Mouse (Mus musculus) forebrain, embryonic 12.5 days (tissue): ENCODE measurements at regions not wholly inside any gene's neighbourhood (a gene's known extent, or its start where the extent isn't known, plus 50 kb on each side); places are given as distances from the start of the nearest gene placed in this dataset.

Source experiments
- ATAC-seq: fragments of 200-750 bp; cut with Nextera tagmentation; 2 replicates; pipeline ENCODE4 v1.8.0; 2017; ENCODE audit warnings: moderate TSS enrichment; ENCODE audit not compliant: low FRiP score
- H3K27ac ChIP-seq: fragments of 300-500 bp; sonication (generic); 2 replicates; pipeline ENCODE4 v1.5.1; 2016; ENCODE audit warnings: mild to moderate bottlenecking
- H3K27me3 ChIP-seq: fragments of 300-500 bp; sonication (generic); 2 replicates; pipeline ENCODE4 v1.6.1; 2016; ENCODE audit warnings: mild to moderate bottlenecking
- H3K36me3 ChIP-seq: fragments of 300-500 bp; sonication (generic); replicated peaks from 2 replicates; pipeline ENCODE4 v1.6.1; 2016; ENCODE audit warnings: mild to moderate bottlenecking
- H3K4me1 ChIP-seq: fragments of 300-500 bp; sonication (generic); 2 replicates; pipeline ENCODE4 v1.6.1; 2016
- H3K4me2 ChIP-seq: fragments of 300-500 bp; sonication (generic); 2 replicates; pipeline ENCODE4 v1.6.1; 2016; ENCODE audit warnings: mild to moderate bottlenecking, moderate library complexity
- H3K4me3 ChIP-seq: fragments of 300-500 bp; sonication (generic); replicated peaks from 2 replicates; pipeline ENCODE4 v1.5.1; 2016; ENCODE audit warnings: mild to moderate bottlenecking
- H3K9ac ChIP-seq: fragments of 300-500 bp; sonication (generic); 2 replicates; pipeline ENCODE4 v1.6.1; 2016; ENCODE audit warnings: mild to moderate bottlenecking
- H3K9me3 ChIP-seq: fragments of 300-500 bp; sonication (generic); 2 replicates; pipeline ENCODE4 v1.6.1; 2016
- WGBS: fragments of 180-500 bp; shearing (Covaris S2); methylation state at CpG from one replicate; pipeline ENCODE4 v1.1.7; 2016; 5-methylcytosine and 5-hydroxymethylcytosine counted together

GRCm38 (mm10) chr17:80800877-80801276 is 72.6 kb upstream of the Map4k3 start:
- H3K9ac ChIP-seq = no peak overlapping the region
- WGBS = 86% methylated on average over 13 of the region's 13 CpGs
- H3K4me1 ChIP-seq = peaks cover 13% of the 10 kb centered on the region
- ATAC-seq = no peak
- no peak overlapping the region for H3K4me2 ChIP-seq
- no peak overlapping the region for H3K4me3 ChIP-seq
- no peaks in the 10 kb centered on the region for H3K9me3 ChIP-seq
- H3K27me3 ChIP-seq = no peaks in the 10 kb centered on the region
- peak overlapping the region; percentile 31; the same call in 1 of the 2 replicates for H3K27ac ChIP-seq
- no peaks in the 10 kb centered on the region for H3K36me3 ChIP-seq

DNA sequence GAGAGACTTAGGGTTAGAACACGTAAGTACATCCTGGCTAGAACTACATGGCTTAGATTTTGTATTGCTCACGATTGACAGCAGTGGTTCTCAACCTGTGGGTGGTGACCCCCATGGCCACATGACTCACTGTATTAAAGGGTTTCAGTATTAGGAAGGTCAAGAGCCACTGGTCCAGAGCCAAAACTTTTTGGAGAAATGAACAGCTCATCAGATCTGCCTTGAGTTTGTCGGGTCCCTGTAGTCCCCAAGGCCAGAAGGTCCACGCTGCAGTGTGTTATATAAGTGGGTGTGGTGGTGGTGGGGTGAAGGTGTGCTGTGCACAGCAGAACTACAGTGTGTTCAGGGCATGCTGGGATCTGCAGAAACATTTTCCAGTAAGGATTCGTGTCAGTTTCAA is 72.2 kb upstream of the Map4k3 start:
- Histone ChIP-seq H3K4me3 (no peak overlapping the region), H3K27ac (no peak overlapping the region), H3K9ac (no peak overlapping the region), H3K36me3 (no peaks in the 10 kb centered on the region), H3K9me3 (no peaks in the 10 kb centered on the region), H3K27me3 (no peaks in the 10 kb centered on the region), H3K4me1 (peaks cover 13% of the 10 kb centered on the region), H3K4me2 (no peak overlapping the region)
- no peak for ATAC-seq
- WGBS = 89% methylated on average over 5 of the region's 5 CpGs

- peaks cover 15% of the 10 kb centered on the region for H3K4me1 ChIP-seq
- no peaks in the 10 kb centered on the region for H3K9me3 ChIP-seq
- no peak overlapping the region for H3K4me3 ChIP-seq
- 89% methylated on average over 6 of the region's 6 CpGs for WGBS
- no peak overlapping the region for H3K9ac ChIP-seq
- H3K27me3 ChIP-seq = no peaks in the 10 kb centered on the region
- no peak overlapping the region for H3K27ac ChIP-seq
- no peaks in the 10 kb centered on the region for H3K36me3 ChIP-seq
- no peak for ATAC-seq
- no peak overlapping the region for H3K4me2 ChIP-seq
These were observed 70.8 kb upstream of the Map4k3 start for GRCm38 (mm10) chr17:80799061-80799460.

- Histone ChIP-seq H3K4me3 (no peak overlapping the region), H3K4me2 (no peak overlapping the region), H3K9ac (no peak overlapping the region), H3K36me3 (no peaks in the 10 kb centered on the region), H3K9me3 (no peaks in the 10 kb centered on the region), H3K4me1 (peaks cover 15% of the 10 kb centered on the region), H3K27me3 (no peaks in the 10 kb centered on the region), H3K27ac (no peak overlapping the region)
- 81% methylated on average over 6 of the region's 6 CpGs for WGBS
- ATAC-seq = no peak
These were observed 70.1 kb upstream of the Map4k3 start for GRCm38 (mm10) chr17:80798281-80798980.

- peaks cover 7% of the 10 kb centered on the region for H3K4me1 ChIP-seq
- H3K27me3 ChIP-seq = no peaks in the 10 kb centered on the region
- no peaks in the 10 kb centered on the region for H3K36me3 ChIP-seq
- H3K27ac ChIP-seq = no peak overlapping the region
- no peak overlapping the region for H3K4me3 ChIP-seq
- ATAC-seq = no peak
- WGBS = 90% methylated on average over 5 of the region's 5 CpGs
- H3K9me3 ChIP-seq = no peaks in the 10 kb centered on the region
- H3K4me2 ChIP-seq = no peak overlapping the region
- no peak overlapping the region for H3K9ac ChIP-seq
These were observed 68.5 kb upstream of the Map4k3 start for GRCm38 (mm10) chr17:80796790-80797189.

DNA sequence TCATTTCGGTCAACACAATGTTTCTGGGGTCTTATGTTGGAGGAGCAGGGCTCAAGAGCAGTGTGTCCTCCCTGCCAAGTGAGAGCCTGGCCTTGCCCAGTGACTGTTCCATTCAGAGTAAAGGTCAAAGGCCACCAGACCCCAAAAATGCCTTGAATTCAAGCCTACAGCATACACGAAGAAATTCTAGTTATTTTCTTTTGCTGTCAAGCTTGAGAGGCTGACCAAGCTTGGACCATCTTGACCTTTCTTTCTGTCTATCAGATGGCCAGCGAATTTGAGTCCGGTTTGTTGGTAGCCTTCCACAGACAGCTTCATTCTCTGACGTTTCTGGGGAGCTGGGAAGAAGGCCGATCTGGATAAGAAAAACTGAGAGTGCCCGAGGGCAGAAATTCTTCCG is 68.1 kb upstream of the Map4k3 start:
- H3K27me3 ChIP-seq = no peaks in the 10 kb centered on the region
- no peaks in the 10 kb centered on the region for H3K36me3 ChIP-seq
- no peak overlapping the region for H3K4me3 ChIP-seq
- ATAC-seq = no peak
- H3K4me1 ChIP-seq = peaks cover 3% of the 10 kb centered on the region
- no peak overlapping the region for H3K9ac ChIP-seq
- H3K27ac ChIP-seq = no peak overlapping the region
- no peak overlapping the region for H3K4me2 ChIP-seq
- H3K9me3 ChIP-seq = no peaks in the 10 kb centered on the region
- 86% methylated on average over 8 of the region's 8 CpGs for WGBS

- Histone ChIP-seq H3K9me3 (no peaks in the 10 kb centered on the region), H3K27me3 (no peaks in the 10 kb centered on the region), H3K4me3 (no peak overlapping the region), H3K27ac (no peak overlapping the region), H3K4me2 (no peak overlapping the region), H3K9ac (no peak overlapping the region), H3K4me1 (peaks cover 2% of the 10 kb centered on the region; the same call in 1 of the 2 replicates), H3K36me3 (no peaks in the 10 kb centered on the region)
- no peak for ATAC-seq
- 85% methylated on average over 8 of the region's 8 CpGs for WGBS
These were observed 67.3 kb upstream of the Map4k3 start for GRCm38 (mm10) chr17:80795453-80796105.

DNA sequence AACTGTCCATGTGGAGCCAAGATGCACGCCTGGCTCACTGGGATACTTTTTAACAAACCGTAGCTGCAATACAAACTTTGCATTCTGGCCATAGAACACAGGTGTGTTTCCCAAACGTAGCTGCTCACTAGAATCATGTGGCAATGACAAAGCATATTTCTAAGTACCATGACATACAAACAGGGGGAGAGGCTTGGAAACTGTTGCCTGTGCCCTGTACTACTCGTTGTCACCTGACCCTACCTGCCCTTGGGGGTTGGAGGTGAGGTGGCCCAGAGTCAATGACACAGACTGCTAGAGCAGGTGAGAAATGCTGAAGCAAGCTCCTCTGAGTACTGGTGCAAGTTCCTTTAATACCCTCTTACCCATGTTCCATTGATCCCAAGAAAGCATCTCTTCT is 64.3 kb upstream of the Map4k3 start:
- peaks cover 2% of the 10 kb centered on the region; the same call in 1 of the 2 replicates for H3K4me1 ChIP-seq
- 87% methylated on average over 4 of the region's 4 CpGs for WGBS
- no peak overlapping the region for H3K4me3 ChIP-seq
- H3K27me3 ChIP-seq = no peaks in the 10 kb centered on the region
- no peaks in the 10 kb centered on the region for H3K9me3 ChIP-seq
- H3K9ac ChIP-seq = no peak overlapping the region
- H3K36me3 ChIP-seq = no peaks in the 10 kb centered on the region
- H3K27ac ChIP-seq = no peak overlapping the region
- no peak for ATAC-seq
- no peak overlapping the region for H3K4me2 ChIP-seq

- Histone ChIP-seq H3K9me3 (no peaks in the 10 kb centered on the region), H3K4me2 (no peak overlapping the region), H3K27ac (no peak overlapping the region), H3K27me3 (no peaks in the 10 kb centered on the region), H3K4me1 (peaks cover 2% of the 10 kb centered on the region; the same call in 1 of the 2 replicates), H3K36me3 (no peaks in the 10 kb centered on the region), H3K9ac (no peak overlapping the region), H3K4me3 (no peak overlapping the region)
- no peak for ATAC-seq
- WGBS = 85% methylated on average over 12 of the region's 12 CpGs
These were observed 61.4 kb upstream of the Map4k3 start for GRCm38 (mm10) chr17:80789706-80790105.

GRCm38 (mm10) chr17:80789000-80789399 is 60.7 kb upstream of the Map4k3 start:
- Histone ChIP-seq H3K27me3 (no peaks in the 10 kb centered on the region), H3K36me3 (no peaks in the 10 kb centered on the region)
- 93% methylated on average over 3 of the region's 3 CpGs for WGBS

DNA sequence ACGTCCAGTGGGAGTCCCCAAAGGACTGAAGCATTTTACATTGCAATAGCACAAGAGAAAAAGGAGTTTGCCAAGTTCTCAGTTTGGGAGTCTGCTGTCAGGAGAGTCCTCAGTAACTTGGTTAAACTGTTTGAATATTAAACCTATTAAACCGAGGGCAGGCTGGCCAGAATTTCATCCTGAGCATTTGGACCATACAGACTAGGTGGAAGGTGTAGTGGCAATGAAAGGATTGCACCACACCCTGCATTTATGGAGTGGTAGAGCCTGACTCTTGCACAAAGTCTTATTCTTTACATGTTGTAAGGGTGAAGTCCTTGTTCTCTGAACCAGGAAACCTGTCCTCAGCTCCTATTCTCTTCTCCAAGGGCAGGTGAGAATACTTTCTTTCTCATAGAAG is 58.6 kb upstream of the Map4k3 start:
- Histone ChIP-seq H3K4me3 (no peak overlapping the region), H3K27ac (no peak overlapping the region), H3K9me3 (no peaks in the 10 kb centered on the region), H3K36me3 (no peaks in the 10 kb centered on the region), H3K4me1 (no peaks in the 10 kb centered on the region), H3K9ac (no peak overlapping the region), H3K4me2 (no peak overlapping the region), H3K27me3 (no peaks in the 10 kb centered on the region)
- ATAC-seq = no peak
- WGBS = 81% methylated on average over 2 of the region's 2 CpGs

More at GRCm38 (mm10) chr17:80789000-80789399, 60.7 kb upstream of the Map4k3 start:
- no peak overlapping the region for H3K27ac ChIP-seq
- H3K9ac ChIP-seq = no peak overlapping the region
- ATAC-seq = no peak
- no peak overlapping the region for H3K4me2 ChIP-seq
- H3K4me3 ChIP-seq = no peak overlapping the region
- no peaks in the 10 kb centered on the region for H3K9me3 ChIP-seq
- H3K4me1 ChIP-seq = no peaks in the 10 kb centered on the region

DNA sequence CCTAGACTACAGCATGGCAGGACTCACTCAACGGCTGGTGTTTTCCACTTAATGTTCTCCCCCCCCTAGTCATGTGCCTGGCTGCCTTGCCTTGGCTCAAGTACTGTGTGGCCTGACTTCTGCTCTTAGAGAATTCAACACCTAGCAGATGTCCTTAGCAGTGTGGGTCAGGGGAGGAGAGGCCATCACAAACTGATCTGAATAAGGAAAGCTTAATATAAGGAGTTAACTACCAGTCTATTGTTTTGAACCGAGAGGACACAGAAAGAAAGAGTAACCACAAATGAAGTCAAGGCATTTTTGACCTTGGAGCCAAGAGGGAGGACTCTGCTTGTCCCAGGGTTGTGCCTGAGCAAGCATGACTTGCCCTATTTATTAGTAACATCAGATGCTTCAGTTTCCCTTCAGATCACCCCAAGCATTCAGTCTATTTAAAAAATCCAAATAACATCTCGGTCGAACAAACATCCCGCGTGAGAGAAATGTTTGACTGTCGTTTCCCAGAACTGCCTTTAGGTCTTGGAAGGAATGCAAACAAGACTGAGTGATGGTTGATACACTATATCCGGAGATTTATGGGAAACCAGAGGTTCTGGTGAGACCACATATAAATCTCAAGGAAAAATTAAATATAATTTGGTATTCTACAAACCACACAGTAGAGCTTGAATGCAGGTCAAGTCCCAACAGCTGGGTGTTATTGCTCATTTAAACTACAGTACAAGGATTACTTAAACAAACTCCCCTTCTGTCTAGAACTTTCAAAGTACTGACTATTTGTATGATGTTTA is 58.0 kb upstream of the Map4k3 start:
- Histone ChIP-seq H3K27ac (no peak overlapping the region), H3K27me3 (no peaks in the 10 kb centered on the region), H3K9ac (no peak overlapping the region), H3K4me2 (no peak overlapping the region), H3K9me3 (no peaks in the 10 kb centered on the region), H3K36me3 (no peaks in the 10 kb centered on the region), H3K4me1 (no peaks in the 10 kb centered on the region), H3K4me3 (no peak overlapping the region)
- no peak for ATAC-seq
- WGBS = 84% methylated on average over 8 of the region's 8 CpGs
